Mouse (Mus musculus): ENCODE results near the gene Cd160. TPM values are rescaled to one million over a fixed set of nuclear protein-coding genes. Genes with fewer than 3 reads are reported as not detected.

Gene Cd160
- total and polyA plus RNA-seq, 3 experiments, result 0.04 to 0.32 TPM; not detected in 1

DNA sequence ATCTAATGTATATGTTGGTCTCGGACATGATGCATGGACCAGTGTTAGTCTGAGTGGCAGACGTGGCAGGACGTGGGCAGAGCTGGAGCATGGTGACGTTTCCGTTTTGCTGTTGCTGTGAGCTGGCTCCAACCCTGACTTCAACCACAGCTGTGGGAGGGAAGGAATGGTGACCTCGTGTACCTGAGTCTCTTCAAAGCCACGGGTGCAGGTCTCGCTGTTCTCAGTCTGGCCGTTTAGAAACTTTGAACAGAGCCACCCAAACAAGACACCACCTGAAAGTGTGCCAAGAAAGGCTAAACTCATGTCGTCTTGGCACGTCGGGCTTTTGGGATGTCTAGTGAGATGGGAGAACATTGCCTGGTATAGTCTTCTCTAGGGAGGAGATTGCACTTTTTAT, 17.8 kb upstream of the Cd160 start:
- Histone ChIP-seq H3K4me3 (ENCODE audit: control insufficient read depth in 1 of 2, insufficient read depth in 1 of 2, low read depth in 2 of 2, low read length in 2 of 2) (no peak overlapping the region), H3K27me3 (ENCODE audit: control insufficient read depth in 1 of 2, insufficient read depth in 2 of 2, low read length in 2 of 2) (peaks cover 0 to 3% of the 10 kb centered on the region in 2 experiments; a peak in 2 of 4 replicates), H3K36me3 (ENCODE audit: control insufficient read depth in 1 of 2, insufficient read depth in 2 of 2, low read length in 2 of 2) (no peaks in the 10 kb centered on the region), H3K9ac (ENCODE audit: control insufficient read depth, low read depth, low read length, poor library complexity, severe bottlenecking) (no peak overlapping the region), H3K9me3 (replicated peaks; ENCODE audit: insufficient read depth, low read length) (no peaks in the 10 kb centered on the region), H3K79me2 (ENCODE audit: control insufficient read depth, insufficient read depth, low read length, poor library complexity) (no peaks in the 10 kb centered on the region), H3K4me1 (ENCODE audit: control insufficient read depth in 1 of 2, insufficient read depth in 2 of 2, low read length in 2 of 2) (no peaks in the 10 kb centered on the region), H3K27ac (ENCODE audit: control insufficient read depth, low read depth, low read length) (no peak overlapping the region)
- DNase-seq (ENCODE audit: low read depth, low spot score), result no peak
- no peak for TF ChIP-seq ZMIZ1 (IDR thresholded peaks at IDR 0.05; ENCODE audit: low read depth, low read length)
- no peak for TF ChIP-seq CTCF (IDR thresholded peaks at IDR 0.05 in 2 of 3, conservative IDR thresholded peaks at IDR 0.05 in 1 of 3; ENCODE audit: control insufficient read depth in 1 of 3, insufficient read depth in 1 of 3, low read depth in 2 of 3, low read length in 3 of 3, poor library complexity in 1 of 3, severe bottlenecking in 1 of 3)
- TF ChIP-seq ELF1 (IDR thresholded peaks at IDR 0.05; ENCODE audit: low read depth, low read length), result no peak
- no peak for TF ChIP-seq MYC (IDR thresholded peaks at IDR 0.05; ENCODE audit: low read depth, low read length)
- TF ChIP-seq TAL1 (IDR thresholded peaks at IDR 0.05; ENCODE audit: low read length), result no peak
- TF ChIP-seq MXI1 (IDR thresholded peaks at IDR 0.05; ENCODE audit: low read depth, low read length), result no peak
- no peak for TF ChIP-seq SIN3A (IDR thresholded peaks at IDR 0.05; ENCODE audit: low read length)
- no peak for TF ChIP-seq BHLHE40 (IDR thresholded peaks at IDR 0.05; ENCODE audit: borderline replicate concordance, low read depth, low read length)
- no peak for TF ChIP-seq HCFC1 (IDR thresholded peaks at IDR 0.05; ENCODE audit: low read depth, low read length)
- no peak for TF ChIP-seq SMC3 (IDR thresholded peaks at IDR 0.05; ENCODE audit: low read depth, low read length)
- no peak for TF ChIP-seq E2F4 (IDR thresholded peaks at IDR 0.05; ENCODE audit: borderline replicate concordance, low read depth, low read length)
- TF ChIP-seq UBTF (IDR thresholded peaks at IDR 0.05; ENCODE audit: borderline replicate concordance, insufficient read depth, low read depth, low read length), result no peak
- no peak for TF ChIP-seq RCOR1 (IDR thresholded peaks at IDR 0.05; ENCODE audit: low read depth, low read length)
- TF ChIP-seq POLR2AphosphoS5 (IDR thresholded peaks at IDR 0.05; ENCODE audit: borderline replicate concordance, low read depth, low read length), result no peak
- no peak for TF ChIP-seq EP300 (IDR thresholded peaks at IDR 0.05; ENCODE audit: low read depth in 1 of 2, low read length in 2 of 2)
- TF ChIP-seq MAFK (IDR thresholded peaks at IDR 0.05; ENCODE audit: borderline replicate concordance, low read depth, low read length), result no peak
- TF ChIP-seq ZC3H11A (IDR thresholded peaks at IDR 0.05; ENCODE audit: low read depth, low read length), result no peak
- no peak for TF ChIP-seq CHD1 (IDR thresholded peaks at IDR 0.05; ENCODE audit: low read depth, low read length)
- no peak for TF ChIP-seq RAD21 (IDR thresholded peaks at IDR 0.05; ENCODE audit: low read depth, low read length)
- no peak for TF ChIP-seq USF1 (IDR thresholded peaks at IDR 0.05; ENCODE audit: low read depth, low read length)

DNA sequence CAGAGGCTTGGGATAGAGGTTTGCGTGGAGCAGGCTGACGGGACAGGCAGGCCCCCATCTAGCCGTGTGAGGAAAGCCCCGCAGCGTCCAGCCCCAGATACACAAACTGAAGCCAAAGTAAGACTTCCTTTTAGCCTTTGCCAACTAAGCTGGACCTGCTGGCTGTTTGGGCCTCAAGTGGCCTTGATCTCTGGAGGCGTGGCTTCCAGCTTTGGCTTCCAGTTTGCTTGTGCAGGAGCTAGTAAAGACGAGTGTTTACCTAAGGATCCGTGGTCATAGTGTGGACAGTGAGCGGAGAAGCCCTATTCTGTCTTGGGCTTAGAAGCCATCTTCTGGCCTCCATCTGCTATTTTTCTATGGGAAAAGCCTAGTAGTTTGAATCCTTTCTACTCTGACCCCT, 16.7 kb upstream of the Cd160 start:
- Histone ChIP-seq H3K36me3 (ENCODE audit: control insufficient read depth in 1 of 2, insufficient read depth in 2 of 2, low read length in 2 of 2) (no peaks in the 10 kb centered on the region), H3K4me3 (ENCODE audit: control insufficient read depth in 1 of 2, insufficient read depth in 1 of 2, low read depth in 2 of 2, low read length in 2 of 2) (no peak overlapping the region), H3K27me3 (ENCODE audit: control insufficient read depth in 1 of 2, insufficient read depth in 2 of 2, low read length in 2 of 2) (no peaks in the 10 kb centered on the region; a peak in 1 of 4 replicates), H3K27ac (ENCODE audit: control insufficient read depth, low read depth, low read length) (no peak overlapping the region), H3K9ac (ENCODE audit: control insufficient read depth, low read depth, low read length, poor library complexity, severe bottlenecking) (no peak overlapping the region), H3K4me1 (ENCODE audit: control insufficient read depth in 1 of 2, insufficient read depth in 2 of 2, low read length in 2 of 2) (no peaks in the 10 kb centered on the region), H3K79me2 (ENCODE audit: control insufficient read depth, insufficient read depth, low read length, poor library complexity) (no peaks in the 10 kb centered on the region), H3K9me3 (replicated peaks; ENCODE audit: insufficient read depth, low read length) (no peaks in the 10 kb centered on the region)
- TF ChIP-seq GATA1 (IDR thresholded peaks at IDR 0.05; ENCODE audit: low read depth, low read length) (no peak), SMC3 (IDR thresholded peaks at IDR 0.05; ENCODE audit: low read depth, low read length) (no peak), UBTF (IDR thresholded peaks at IDR 0.05; ENCODE audit: borderline replicate concordance, insufficient read depth, low read depth, low read length) (no peak), MYC (IDR thresholded peaks at IDR 0.05; ENCODE audit: low read depth, low read length) (no peak), CHD1 (IDR thresholded peaks at IDR 0.05; ENCODE audit: low read depth, low read length) (no peak), KAT2A (conservative IDR thresholded peaks at IDR 0.05; ENCODE audit: low read depth, low read length) (no peak), ETS1 (IDR thresholded peaks at IDR 0.05; ENCODE audit: low read depth, low read length) (no peak), SIN3A (IDR thresholded peaks at IDR 0.05; ENCODE audit: low read length) (no peak), JUND (IDR thresholded peaks at IDR 0.05; ENCODE audit: low read depth, low read length) (no peak), RCOR1 (IDR thresholded peaks at IDR 0.05; ENCODE audit: low read depth, low read length) (no peak), ZNF384 (IDR thresholded peaks at IDR 0.05; ENCODE audit: low read depth, low read length) (no peak), USF1 (IDR thresholded peaks at IDR 0.05; ENCODE audit: low read depth, low read length) (no peak), ZC3H11A (IDR thresholded peaks at IDR 0.05; ENCODE audit: low read depth, low read length) (no peak), MXI1 (IDR thresholded peaks at IDR 0.05; ENCODE audit: low read depth, low read length) (no peak), MAZ (IDR thresholded peaks at IDR 0.05; ENCODE audit: low read depth, low read length) (no peak), RAD21 (IDR thresholded peaks at IDR 0.05; ENCODE audit: low read depth, low read length) (no peak), TCF12 (IDR thresholded peaks at IDR 0.05; ENCODE audit: low read depth, low read length) (no peak)
- no peak for DNase-seq (ENCODE audit: low read depth, low spot score)
